Mouse (Mus musculus): ENCODE data around the gene Slc26a1.
A peak's percentile ranks its signal among the peaks of the same experiment; 100 is the strongest.
"Not testable (repeated sequence)": the region's sequence is repeated elsewhere in the genome, so short reads cannot be mapped to it uniquely, and the experiment has no call there.

Slc26a1 gene

DNA sequence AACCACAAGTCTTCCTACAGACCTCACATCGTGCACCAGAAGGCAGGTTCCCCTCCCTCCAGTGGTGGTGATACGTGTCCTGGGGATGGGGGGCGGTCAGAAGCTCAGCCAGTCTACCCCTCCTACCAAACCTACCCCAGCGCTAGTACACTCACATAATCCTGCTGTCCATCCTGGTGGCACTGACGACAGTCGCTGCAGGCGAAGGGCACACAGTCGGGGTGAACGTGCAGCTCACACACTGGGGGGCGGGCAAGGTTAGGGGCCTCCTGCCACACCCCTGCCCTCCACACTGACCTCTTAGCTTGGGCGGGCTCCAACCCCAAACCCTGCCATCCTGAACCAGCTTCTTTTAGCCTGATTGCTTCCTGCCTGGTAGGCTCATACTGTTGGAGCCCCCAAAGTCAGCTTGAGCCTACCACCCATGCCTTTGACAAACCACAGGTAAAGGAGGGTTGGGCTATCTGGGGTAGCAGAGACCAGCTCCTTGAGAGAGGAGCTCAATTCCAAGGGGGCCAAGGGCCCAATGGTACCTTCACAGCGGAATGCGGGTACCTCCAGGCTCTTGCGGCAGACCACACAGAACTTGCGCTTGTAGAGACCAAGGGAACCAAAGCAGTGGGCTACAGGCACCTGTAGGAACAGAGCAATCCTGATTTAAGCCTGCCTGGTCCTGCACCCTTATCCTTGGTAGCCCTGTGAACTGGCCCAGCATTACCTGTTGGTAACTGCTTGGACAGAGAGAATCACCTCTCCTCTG, 19.3 kb downstream of the Slc26a1 start:
- no peak for DNase-seq (ENCODE audit: low read depth)

DNA sequence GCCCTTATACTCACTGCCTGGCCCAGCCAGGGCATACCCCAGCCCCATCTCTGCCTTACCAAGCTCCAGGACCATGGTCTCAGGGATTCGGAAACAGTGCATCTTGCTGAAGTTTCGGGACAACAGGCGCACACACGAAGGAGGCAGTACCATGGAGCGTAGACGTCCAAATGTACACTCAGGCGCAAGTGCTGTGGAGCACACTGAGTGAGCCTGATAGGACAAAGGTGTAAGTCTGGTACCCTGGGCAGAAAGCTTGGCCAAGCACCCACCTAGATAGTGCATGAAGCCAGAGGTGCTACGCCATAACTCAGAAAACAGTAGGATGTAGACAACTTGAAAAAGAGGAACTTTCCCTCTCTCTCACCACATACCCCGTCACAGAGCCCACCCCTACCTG, 20.0 kb downstream of the Slc26a1 start:
- DNase-seq (ENCODE audit: low read depth): no peak

DNA sequence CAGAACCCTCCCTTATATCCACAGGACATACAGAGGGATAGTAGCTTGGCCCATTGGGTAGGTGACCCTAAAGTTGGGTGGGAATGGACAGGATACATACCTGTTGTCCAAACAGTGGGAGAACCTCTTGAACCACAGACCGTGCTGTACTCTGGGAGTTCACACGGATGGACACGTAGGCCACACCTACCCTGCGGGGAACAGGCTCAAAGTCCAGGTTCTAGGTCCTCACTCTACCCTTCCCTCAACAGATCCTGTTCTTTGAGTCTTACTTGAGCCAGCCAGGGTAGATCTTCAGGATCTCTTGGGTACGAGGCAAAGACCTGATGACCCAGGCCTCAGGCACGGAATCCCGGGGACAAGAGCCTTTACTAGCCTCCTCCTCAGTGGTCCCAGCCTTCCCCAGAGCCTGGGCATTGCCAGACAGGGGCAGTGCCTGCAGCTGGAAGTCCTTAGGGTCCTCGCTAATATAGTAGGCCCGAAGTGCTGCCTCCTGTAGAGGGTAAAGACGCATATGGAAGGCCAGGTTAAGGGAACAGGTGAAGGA, 20.9 kb downstream of the Slc26a1 start:
- no peak for DNase-seq (ENCODE audit: low read depth)

DNA sequence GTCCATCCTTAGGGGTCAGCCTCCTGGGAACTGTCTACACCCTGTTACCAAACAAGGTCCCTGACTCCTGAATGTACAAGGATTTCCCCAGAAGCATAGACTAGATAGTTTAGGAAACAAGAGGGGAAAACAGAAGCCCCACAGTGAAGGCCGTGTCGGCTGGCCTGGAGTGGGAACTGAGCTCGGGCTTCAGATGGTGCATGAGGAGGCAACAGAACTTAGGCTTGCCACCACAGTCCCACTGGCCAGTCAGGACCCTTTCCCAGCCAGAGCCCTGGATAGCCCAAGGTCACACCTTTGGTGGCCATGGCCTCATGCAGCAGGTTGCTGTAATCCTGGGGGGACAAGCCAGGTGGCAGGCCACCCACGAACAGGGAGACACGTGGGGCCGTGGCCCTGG, 22.0 kb downstream of the Slc26a1 start:
- DNase-seq (ENCODE audit: low read depth): no peak

DNA sequence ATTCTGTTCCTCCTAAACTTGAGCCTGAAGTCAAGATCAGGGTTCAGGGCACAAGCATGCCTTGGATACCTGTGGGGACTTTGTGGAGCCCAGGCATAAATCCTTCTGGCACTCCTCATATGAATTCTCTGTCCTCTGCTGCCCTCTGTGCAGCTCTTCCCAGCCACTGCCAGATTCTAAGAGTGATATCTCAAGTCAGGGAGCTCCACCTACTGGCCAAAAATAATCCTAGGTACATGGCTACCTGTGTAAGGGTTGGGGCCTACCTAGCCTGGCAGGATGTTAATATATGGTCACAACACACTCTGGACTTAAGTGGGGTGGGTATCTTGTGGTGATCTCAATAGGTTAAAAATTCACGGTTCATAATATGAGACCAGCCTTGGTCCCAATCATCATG, 23.5 kb downstream of the Slc26a1 start:
- DNase-seq (ENCODE audit: low read depth): peak; percentile 84

DNA sequence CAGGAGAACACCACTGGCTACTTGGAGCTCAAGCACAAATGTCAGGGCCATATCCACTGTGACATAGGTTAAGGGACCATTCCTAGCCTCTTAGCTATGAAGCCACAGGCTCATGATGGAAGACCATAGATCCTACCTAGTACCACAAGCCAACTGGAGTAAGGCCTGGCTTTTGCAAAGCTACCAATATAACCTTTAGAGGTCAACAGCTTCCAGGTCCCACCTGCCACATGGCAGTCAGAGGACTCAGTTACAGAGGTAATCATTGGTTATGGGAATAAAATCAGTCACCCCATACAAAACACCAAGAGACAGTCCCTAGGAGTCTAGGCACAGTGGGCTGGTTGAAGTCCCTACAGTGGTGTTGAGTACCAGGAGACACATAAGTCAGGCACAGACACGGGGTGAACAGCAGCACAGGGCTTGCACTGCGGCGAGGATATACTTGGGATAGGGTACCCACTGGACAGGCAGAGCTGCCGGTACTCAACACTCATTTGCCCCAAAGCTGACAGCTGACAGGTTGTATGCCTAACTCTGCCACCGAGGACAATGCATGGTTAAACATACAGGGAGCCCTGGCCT, 24.1 kb downstream of the Slc26a1 start:
- DNase-seq (ENCODE audit: low read depth): no peak

DNA sequence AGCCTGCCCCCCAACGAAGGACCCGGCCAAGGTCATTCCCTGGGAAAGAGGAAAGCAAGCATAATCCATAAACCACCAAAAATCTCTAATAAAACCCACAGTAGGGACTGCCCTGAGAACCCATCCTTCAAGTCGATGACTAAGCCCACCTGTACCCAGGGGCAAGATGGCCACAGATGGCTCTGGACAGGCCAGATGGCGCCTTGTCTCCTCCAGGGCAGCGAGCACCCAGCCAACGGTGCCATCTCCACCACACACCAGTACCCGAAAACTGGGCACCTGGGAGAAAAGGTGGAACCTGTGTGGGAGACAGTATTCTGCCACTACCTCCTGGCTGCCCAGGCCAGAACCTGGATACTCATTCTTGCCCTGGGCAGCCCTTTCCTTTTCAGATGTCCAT, 25.0 kb downstream of the Slc26a1 start:
- DNase-seq (ENCODE audit: low read depth): no peak

DNA sequence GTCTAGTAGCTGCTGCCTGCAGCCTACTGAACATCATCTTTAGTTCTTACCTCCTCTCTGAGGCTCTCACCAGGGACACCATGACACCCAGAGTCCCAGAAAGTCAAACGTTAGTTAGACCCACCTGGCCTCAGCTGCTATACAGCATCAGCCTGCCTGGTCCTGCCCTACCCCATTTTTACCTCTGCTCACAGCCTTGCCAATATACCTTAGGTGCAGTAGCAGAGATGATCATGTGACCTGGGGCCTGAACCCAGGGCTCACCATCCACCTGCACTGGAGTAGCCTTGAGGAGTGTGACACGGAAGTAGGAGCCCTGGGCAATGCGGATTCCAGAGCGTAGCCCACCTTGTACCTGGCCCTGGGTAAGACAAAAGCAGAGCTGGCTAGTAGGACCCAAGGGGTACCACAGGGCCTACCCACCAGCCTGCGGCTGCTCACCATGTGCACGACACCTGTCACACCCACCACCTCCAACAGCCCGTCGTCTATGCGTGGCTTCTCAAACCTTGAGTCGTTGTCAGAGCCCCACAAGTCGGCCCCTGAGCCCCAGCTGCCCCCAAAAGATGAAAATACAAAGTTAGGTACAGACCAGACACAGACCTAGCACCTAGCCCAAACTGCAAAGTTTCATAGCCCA, 26.3 kb downstream of the Slc26a1 start:
- no peak for DNase-seq (ENCODE audit: low read depth)

DNA sequence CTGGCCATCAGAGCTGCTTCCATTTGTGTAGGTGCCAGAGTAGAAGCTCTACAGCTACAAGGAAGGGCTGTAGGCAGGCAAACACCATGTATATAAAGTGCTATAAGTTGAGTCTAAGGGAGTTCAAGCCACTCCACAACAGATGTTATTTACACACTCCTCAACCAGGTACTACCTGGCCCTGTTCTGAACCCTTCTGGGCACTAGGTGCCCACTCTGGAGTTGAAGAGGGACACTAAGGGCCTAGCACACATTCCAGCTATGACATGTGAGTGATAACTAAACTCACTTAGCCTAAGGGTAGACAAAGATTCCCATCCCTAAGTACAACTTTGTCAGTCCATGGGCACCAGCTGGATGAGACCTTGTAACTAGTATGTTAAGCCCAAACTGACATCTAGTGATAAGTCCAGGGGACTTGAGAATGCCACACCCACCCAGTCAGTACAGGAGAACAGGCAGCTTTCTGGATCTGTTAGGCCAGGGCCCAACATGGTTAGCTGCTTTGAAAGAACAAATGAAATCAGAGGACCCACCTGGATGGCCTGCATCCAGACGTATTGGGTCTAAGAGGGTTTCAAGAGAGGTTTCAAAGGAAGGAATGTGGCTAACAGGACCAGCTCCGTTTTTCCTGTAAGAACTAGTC, 27.4 kb downstream of the Slc26a1 start:
- DNase-seq (ENCODE audit: low read depth): no peak

DNA sequence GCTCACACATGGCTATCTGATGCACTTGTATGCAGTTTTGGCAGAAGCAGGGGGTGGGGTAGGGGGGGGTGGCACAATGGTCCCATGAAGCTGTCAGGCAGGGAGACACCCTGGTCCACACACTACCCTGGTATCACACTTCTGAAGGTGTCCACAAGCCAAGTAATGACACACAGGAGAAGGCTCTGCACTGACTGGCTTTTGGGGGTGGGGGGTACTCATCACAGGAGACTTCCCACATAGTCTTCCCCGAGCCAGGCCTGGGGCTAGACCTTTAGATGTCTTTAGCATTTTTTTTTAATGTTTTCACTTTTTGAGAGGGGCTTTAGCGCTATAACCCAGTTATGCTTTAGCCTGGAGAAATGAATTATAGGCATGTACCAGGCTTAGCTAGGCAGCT, 28.1 kb downstream of the Slc26a1 start:
- no peak for DNase-seq (ENCODE audit: low read depth)

DNA sequence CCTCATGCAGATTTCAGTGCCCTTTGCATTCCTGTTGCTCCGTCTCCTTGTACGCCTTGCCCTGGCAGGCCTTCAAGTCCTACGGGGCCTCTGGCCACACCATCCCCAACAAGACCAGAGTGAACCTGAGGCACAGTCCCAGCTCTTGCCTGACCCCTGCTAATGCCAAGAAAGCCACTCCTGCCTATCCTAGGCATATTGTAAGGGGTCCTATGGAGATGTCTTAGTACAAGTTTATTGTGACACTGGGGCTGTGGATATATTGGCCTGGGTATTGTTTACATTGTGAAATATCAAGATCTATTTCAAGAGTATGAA, 29.1 kb downstream of the Slc26a1 start:
- DNase-seq (ENCODE audit: low read depth): no peak

DNA sequence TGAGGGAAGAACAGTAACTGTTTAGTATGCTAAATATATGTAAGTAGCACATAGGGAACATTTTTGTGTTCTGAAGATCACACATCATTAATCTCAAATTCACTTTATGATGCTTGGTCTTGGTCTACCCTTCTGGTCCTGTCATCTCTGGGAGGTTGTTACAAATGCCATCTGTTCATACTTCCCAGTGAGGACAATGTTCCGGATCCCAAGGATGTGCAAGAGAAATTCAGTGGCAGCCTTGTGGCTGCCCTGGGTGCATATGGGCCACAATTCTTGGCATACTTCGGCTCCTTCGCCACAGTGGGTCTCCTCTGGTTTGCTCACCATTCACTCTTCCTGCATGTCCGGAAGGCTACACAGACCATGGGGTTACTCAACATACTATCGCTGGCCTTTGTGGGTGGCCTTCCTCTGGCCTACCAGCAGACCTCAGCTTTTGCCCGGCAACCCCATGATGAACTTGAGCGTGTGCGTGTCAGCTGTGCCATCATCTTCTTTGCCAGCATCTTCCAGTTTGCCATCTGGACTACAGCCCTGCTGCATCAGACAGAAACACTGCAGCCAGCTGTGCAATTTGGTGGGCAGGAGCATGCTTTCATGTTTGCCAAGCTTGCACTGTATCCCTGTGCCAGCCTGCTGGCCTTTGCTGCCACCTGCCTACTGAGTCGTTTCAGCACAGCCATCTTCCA, 29.6 kb downstream of the Slc26a1 start:
- no peak for DNase-seq (ENCODE audit: low read depth)

DNA sequence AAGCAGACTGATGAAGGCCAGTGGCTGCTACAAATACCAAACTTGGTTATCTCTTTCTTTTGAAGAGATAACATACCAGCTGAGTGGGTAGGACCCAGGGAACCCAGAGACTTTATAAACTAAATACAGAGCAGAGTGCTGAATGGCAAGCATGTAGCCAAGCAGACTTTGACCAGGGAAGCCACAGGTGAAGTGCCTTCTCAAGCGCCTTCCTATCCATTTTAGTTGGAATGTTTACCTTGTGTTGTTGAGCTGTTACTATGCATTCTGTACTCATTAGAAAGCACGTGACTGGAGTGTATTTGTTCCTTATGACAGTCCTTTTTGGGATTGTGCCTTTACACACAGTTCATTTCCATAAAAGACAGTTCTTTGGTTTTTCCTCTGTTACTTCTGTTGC, 31.7 kb downstream of the Slc26a1 start:
- DNase-seq (ENCODE audit: low read depth): no peak

DNA sequence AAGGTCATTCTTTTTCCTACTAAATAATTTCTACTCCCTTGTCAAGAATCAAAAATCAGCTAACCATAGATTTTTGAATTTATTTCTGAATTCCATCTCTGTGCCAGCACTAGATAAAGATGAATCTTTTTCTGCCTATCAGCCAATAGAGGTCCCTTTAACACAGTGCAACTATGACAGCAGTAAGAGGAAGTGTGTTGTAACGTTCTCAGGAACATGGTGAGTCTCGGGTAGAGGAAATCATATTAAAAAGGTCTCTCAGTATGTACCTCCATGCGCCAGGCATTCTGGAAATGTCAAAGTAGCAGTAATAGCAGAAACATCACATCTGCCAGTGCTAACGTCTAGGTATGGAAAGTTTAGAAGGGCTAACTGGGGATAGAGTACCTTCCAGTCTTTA, 39.2 kb downstream of the Slc26a1 start:
- no peak for DNase-seq (ENCODE audit: low read depth)

DNA sequence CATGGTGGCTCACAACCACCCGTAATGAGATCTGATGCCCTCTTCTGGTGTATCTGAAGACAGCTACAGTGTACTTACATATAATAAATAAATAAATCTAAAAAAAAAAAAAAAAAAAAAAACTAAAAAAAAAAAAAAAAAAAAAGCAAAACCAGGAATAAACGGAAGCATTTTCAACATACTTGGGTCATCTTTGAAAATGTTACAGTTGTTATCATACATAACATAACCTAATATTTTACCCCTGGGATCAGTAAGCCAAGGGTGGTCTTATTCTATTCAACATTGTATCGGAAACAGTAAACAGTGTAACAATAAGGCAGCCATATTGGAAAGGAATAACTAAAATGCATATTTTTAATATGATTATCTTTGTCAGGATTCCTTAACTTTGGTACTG, 41.3 kb downstream of the Slc26a1 start:
- not testable (repeated sequence) for DNase-seq (ENCODE audit: low read depth)

DNA sequence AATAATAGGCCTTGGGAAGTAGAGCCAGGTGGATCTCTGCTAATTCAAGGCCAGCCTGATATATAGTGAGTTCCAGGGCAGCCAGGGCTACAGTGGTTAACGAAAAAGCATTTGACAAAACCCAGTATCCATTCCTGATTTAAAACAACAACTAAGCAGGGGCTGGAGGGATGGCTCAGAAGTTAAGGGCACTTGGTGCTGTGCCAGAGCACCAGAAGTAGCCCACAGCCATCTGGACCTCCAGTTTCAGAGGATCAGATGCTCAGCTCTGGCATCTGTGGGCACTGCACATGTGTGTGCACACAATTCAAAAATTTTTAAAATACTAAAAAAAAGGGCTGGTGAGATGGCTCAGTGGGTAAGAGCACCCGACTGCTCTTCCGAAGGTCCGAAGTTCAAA, 41.7 kb downstream of the Slc26a1 start:
- no peak for DNase-seq (ENCODE audit: low read depth)

DNA sequence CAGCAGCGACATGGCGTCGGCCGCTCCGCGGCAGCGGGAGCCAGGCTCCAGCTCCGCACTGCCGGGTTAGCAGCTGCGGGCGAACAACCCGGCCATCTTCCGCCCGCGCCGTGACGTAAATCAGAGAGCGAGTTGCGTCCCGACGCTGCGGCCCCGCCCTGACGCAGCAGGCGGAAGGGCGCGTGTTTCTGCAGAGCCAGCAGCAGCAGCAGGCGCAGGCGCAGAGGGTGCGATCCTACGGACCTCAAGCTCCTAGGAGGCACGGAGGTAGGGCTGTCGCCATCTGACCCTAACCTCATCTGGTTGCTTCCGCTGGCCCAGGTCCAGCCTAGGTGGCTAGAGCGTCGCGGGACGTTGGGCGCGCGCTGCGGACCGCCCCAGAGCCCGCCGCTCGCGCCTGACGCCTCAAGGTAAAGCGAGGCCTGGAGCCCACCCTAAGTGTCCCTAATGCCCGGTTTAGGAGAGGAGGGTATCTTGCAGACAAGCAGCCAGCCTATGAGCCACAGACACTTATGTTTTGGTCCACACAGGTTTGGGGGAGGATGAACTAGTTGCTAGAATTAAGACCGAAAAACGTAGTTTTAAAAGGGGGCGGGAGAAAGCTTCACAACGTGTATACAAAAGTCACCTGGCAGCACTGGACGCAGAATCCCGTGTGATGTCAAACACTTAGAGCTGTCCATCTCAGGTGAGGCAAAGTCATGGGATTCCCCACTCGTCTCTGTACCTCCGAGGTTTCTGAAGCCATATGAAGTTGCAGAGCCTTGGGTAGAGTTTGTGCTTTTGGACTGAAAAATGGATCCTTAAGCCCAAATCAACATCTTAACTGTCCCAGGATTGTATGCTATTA, 45.5 kb downstream of the Slc26a1 start, which contains the start of the genes Gak and Tmem175:
Gak (minus strand) TSS at position 122 of the 850 bp plus-strand sequence.
Tmem175 (plus strand) TSS at position 137 of the 850 bp plus-strand sequence.
- DNase-seq (ENCODE audit: low read depth): peak; percentile 97

DNA sequence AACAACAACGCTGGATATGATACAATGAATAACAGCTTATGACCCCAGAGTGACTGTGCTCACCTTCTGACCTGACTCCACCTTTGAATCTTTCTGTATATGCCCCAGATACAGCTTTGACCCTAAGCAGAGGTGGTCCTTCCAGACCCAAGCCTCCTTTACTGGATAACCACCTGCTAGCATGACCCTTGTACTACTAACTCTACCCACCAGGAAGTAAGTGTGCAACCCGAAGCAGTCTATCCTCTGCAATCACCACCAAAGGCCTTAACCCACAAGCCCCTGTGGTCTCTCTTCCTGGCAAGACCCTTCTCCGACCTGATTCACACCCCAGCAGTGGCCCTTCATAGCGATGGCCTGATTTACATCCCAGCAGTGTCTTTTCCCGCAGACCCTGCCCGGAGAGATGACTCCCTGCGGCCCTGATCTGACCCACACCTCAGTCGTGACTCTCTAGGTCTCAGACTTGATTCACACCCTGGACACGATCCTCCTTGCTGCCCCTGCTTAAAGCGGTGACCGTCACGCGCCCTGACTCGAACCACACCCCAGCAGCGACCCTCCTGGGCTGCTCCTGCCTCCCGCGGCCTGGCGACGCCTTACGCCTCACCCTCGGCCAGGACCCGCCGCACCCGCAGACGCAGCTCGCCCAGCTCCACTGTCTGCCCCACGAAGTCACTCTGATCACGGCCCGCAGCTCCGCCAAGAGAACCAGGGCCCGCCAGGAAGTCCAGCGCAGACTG, 46.3 kb downstream of the Slc26a1 start:
- peak; percentile 68 for DNase-seq (ENCODE audit: low read depth)

DNA sequence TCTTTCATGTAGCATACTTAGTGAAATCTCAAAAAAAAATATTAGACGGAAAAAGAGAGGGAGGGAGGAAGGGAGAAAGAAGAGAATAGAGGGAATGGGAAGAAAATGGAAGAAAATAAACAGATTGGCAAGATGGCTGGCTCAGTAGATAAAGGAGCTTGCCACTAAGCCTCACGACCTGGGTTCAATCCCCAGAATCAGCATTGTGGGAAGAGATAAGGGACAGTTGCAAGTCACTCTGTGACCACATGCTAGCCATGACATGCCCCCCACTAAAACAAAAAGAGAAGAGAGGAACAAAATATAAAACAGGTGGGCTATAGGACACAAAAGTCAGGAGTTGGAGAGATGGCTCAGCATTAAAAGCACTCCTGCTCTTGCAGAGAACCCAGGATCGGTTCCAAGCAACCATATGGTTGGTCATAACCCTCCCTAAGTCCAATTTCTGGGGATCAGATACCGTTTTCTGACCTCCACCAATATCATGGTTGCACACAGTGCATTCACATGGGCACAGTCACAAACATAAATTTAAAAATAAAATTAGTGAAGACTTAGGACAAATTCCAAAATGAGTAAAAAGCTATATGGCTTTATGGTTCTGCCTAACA, 49.2 kb downstream of the Slc26a1 start:
- no peak for DNase-seq (ENCODE audit: low read depth)

DNA sequence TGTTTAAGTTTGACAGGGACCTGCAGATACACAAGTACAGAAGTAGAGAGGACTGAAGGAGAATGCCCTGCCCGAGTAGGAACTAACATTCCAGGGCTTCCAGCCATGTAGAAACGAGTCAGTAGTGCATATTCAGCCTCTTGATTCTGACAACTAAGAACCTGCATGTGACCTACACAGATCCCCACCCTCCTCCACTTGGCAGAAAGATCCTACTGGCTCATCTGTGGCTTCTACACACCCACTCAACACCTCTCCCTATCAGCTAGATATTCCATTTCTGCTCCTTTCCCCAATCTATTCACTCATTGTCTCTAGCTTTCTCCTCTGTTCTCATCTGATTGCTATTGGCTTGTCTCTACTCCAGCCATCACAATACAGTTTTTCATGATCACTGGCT, 53.5 kb downstream of the Slc26a1 start:
- DNase-seq (ENCODE audit: low read depth): no peak

Measured in induced T-regulatory cell, adult 2 months (primary cell).